Mouse (Mus musculus): ENCODE results near the gene Zcchc14.
"Not testable (repeated sequence)": the region's sequence is repeated elsewhere in the genome, so short reads cannot be mapped to it uniquely, and the experiment has no call there.

Gene Zcchc14

DNA sequence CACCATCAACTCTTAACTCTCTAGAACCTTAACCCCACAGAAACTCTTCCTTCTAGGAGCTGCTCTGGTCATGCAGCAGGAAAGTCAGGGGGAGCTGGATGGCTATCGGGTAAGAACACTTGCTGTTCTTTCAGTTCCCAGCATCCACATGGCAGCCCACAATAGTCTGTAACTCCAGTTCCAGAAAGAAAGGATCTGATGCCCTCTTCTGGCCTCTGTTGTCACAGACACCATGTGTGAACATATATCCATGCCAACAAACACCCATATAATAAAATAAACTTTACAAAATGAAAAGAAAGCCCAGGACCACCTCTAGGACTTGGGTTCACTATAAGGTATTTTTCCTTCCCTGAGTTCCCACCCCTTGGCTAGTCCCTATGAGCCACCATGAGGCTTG lies 30.8 kb downstream of the Zcchc14 start:
- DNase-seq (ENCODE audit: low spot score) = no peak

DNA sequence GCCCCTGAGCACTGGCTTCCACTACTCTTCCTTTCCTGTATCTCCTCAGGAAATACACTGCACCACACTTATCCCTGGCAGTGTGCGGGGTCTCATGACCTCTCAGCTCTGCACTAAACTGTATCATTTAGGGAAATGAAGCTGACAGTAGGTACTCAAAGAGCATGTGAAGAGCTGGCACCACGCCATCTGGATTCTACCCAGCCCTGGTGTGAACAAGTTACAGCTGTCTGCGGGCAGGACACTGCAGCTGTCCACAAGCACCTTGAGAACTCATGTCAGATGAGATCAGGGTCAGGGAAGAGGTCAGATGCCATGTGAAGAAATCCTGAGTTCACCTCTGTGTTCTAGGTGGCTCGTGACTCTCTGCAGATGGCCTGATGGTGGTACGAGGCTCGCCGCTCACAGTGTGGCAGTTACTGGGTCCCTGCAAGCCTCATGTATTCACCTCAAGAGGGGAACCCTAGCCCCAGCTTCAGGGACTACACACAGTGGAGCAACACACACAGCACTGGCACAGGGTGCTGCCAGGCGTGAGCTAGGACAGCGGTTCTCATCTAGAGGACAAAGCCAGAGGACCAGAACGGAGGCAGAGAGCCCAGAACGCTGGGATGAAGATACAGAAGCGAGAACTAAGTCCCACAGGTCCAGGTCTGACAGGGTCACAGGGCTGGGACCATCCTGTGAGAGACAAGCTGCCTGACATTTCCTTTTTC lies 31.7 kb downstream of the Zcchc14 start:
- no peak for DNase-seq (ENCODE audit: low spot score)

- DNase-seq (ENCODE audit: low spot score) = no peak
Measured at GRCm38 (mm10) chr8:121619401-121619995, 33.2 kb downstream of the Zcchc14 start.

- no peak for DNase-seq (ENCODE audit: low spot score)
Measured at GRCm38 (mm10) chr8:121613419-121613818, 39.3 kb downstream of the Zcchc14 start.

- no peak for DNase-seq (ENCODE audit: low spot score)
Measured at GRCm38 (mm10) chr8:121609916-121610315, 42.8 kb downstream of the Zcchc14 start.

DNA sequence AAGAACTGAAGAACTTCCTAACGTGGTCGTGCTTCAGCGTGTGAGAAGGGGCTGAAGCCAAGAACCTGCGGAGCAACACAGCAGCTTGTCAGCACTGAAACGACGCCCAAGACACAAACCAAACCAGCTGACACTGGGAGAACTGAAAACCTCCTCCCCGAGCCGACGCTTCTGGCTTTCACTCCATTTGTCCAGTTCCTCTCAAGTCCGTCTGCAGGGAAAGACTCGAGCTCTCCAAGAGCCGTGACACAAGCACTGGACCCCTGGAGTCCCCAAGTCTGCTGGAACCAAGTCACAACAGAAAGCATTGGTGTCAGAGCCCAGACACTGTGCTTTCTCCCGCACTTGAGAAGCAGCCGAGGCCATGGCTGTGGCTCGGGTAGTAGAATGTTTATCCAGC lies 43.5 kb downstream of the Zcchc14 start:
- no peak for DNase-seq (ENCODE audit: low spot score)

DNA sequence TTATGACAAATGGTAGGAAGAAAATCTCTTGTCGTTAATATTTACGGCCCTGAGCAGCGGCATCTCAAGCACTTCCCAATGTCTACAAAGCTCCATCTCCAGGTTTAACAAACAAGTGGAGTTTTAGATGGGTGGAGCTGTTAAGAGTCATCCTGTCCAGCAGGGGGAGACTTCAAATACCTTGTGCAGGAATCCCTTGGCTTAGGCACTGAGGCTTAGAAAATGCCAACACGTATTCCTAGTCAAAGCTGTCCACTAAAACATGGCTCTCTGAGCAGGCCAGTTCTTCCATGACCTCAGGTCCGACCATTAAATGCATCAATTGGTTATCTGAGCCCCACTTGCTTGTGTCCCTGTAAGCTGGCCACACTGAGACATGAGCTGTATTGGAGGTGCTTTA lies 45.0 kb downstream of the Zcchc14 start:
- no peak for DNase-seq (ENCODE audit: low spot score)

GRCm38 (mm10) chr8:121603801-121604200 lies 48.9 kb downstream of the Zcchc14 start:
- DNase-seq (ENCODE audit: low spot score) = no peak

DNA sequence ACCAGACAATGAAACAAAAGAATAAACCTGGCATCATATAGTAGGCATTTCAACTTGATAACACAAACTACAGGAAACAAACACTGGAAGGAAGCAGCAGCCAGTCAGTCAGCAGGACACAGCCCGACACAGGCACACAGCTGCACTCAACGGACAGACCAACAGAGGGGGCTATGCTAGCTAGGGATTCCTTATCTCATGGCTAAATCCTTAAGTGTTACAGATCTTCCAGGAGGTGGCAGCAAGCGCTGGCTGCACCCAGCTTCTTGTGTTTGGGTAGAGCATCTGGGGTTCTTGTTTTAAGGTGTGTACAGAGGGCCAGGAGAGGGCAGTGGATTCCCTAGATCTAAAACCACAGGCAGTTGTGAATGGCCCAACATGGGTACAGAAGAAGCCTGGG lies 49.8 kb downstream of the Zcchc14 start:
- DNase-seq (ENCODE audit: low spot score) = peak; percentile 52

DNA sequence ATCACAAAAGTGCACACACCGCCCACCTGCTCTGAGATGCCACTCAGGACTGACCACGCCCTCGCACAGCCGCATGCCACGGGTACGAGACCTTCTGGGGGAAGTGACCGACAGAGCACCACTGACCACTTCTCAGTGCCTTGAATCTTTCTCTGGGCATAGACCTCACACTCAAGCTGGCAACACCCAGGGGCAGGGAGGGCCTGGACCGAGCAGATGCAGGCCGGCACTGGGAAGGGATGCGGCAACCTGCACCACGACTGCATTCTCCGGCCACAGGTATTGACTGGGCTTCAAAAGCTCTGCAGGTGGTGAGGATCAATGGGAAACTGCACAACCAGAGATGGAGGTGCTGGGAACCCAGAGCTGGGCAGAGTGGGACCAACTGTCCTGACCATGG lies 50.3 kb downstream of the Zcchc14 start:
- DNase-seq (ENCODE audit: low spot score) = no peak

- no peak for DNase-seq (ENCODE audit: low spot score)
Measured at GRCm38 (mm10) chr8:121599842-121600241, 52.9 kb downstream of the Zcchc14 start.

- DNase-seq (ENCODE audit: low spot score) = peak; percentile 63
Measured at GRCm38 (mm10) chr8:121598892-121599291, 53.8 kb downstream of the Zcchc14 start.

GRCm38 (mm10) chr8:121598190-121598589 lies 54.5 kb downstream of the Zcchc14 start:
- DNase-seq (ENCODE audit: low spot score) = no peak

DNA sequence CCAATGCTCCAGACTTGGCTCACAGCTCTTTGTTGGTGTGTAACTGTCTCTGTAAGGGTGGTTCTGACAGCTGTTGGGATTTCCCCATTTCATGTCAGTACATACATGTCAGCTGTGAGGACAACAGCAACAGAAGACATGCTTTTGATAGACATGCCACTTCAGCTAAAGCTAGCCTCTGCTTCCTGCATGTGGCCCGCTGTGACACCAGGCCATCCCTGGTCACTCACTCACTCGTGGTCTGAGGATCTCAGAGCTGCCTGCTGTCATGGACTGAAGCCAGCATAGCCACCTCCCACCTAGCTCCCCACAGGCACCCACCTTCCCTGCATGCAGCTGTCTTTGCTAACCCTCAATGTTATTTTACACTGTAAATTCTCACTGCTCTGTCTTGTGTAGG lies 55.2 kb downstream of the Zcchc14 start:
- DNase-seq (ENCODE audit: low spot score) = not testable (repeated sequence)

- DNase-seq (ENCODE audit: low spot score) = no peak
Measured at GRCm38 (mm10) chr8:121593983-121594382, 58.7 kb downstream of the Zcchc14 start.

DNA sequence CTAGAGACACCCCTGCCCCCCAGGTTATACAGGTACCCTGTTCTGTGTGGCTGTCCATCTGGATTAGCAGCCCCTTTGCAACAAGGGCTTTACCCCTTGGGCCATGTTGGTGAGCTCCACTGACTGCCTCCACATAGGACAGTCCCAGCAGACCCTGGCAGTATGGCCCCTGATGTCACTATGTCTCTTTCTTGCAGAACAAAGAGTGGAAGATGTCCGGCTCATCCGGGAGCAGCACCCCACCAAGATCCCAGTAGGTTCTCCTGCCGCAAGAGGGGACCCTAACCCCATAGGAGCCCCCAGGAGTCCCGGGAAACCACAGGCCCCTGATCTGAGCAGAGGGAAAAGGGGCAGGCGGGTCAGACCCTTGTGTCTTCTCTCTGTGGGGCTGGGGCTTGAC lies 59.4 kb downstream of the Zcchc14 start:
- no peak for DNase-seq (ENCODE audit: low spot score)

DNA sequence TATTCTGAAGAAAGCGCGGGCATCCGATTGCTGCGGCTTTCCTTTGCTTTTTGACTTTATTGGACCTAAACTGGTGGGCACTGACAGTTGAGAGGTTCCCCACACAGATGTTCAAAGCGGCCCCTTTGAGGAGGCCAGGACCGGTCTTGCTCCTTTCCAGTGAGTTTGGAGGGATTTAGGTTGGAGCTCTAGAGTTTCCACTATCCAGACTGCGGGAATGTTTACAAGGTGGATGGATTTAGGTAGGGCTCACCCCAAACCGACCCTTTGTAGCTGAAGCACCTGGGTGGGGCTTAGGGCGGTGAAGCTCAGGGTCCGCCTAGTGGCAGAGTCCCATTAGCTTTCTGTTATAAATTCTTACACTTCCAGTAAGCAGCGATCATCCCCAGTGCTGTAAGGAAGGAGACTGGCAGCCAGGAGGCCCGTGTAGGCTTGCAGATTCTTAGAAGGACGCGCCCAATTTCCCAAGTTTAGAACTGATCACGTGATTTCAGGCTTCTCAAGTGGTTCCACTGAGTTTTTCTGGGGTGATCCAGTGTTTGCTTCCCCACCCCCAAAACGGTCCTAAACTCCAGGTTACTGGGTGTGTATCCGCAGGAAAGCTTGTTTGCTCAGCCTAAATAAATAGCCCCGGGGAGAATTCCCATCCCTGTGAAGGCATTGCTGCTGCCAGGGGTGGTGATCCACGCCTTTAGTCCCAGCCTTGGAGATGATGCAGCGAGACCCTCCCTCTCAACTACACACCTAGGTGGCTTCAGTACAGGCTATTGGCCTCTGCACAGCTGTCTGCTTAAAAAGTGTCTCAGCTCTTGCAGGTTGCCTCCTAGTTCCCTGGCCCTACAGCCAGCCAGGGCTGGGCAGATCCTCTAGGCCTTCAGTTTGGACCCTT lies 61.3 kb downstream of the Zcchc14 start:
- peak; percentile 45 for DNase-seq (ENCODE audit: low spot score)

- DNase-seq (ENCODE audit: low spot score) = peak; percentile 89
Measured at GRCm38 (mm10) chr8:121590203-121591177, 62.2 kb downstream of the Zcchc14 start, which contains the start of gene Map1lc3b. Gene Map1lc3b, plus strand, starts transcription at chr8:121590361.

DNA sequence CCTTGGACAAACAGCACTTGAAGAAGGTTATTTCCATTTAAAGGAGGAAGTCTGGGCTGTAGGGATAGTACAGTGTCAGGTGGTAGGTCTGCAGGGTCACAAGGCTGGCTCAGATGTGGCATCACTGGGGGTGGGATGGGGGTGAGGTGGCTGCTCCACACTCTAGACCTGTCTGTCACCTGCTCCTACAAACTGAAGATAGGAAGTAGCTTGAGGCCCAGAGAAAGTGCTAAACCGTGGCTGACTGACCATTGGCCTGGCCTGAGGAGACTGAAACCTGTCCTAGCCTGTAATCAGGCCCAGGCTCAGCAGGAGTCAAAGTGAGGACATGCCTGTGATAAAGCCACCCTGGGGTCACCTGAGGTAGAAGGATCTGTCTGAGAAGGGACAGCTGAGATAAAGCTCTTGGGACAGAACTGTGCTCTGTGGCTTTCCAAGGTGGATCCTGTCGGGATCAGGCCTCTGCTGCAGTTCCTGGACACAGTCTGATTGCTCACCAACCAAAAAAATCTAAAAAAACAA lies 63.4 kb downstream of the Zcchc14 start:
- peak; percentile 36 for DNase-seq (ENCODE audit: low spot score)

DNA sequence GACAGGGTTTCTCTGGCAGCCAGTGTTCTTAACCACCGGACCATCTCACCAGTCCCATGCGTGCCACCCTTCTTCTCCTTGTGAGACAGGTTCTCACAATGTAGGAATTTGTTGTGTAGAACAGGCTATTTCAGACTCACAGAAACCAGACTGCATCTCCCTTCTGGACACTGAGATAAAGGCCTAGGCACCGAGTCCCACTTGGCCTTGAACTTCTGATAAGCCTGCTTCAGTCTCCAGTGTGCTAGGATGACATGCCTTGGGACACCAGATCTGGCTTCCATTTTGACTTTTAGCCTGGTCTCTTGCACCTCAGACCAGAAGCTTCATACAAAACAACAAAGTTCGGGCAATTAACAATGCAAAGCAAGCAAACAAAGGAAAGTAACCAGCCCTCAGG lies 64.0 kb downstream of the Zcchc14 start:
- no peak for DNase-seq (ENCODE audit: low spot score)

- peak; percentile 97 for DNase-seq (ENCODE audit: low spot score)
Measured at GRCm38 (mm10) chr8:121585159-121585825, 67.4 kb downstream of the Zcchc14 start.

Data from yolk sac, embryonic 10.5 days (tissue).